Mouse (Mus musculus): ENCODE results near the gene Ugt1a10.

- no peak for TF ChIP-seq CTCF (IDR thresholded peaks at IDR 0.05; ENCODE audit: borderline replicate concordance, extremely low read depth, insufficient read depth, insufficient read length)
- no peak for TF ChIP-seq POLR2A (IDR thresholded peaks at IDR 0.05; ENCODE audit: borderline replicate concordance, extremely low read depth, insufficient read depth, insufficient read length, poor library complexity, severe bottlenecking)
Measured at GRCm38 (mm10) chr1:88262961-88263360, 207.8 kb downstream of the Ugt1a10 start.

Data from brain, embryonic 14.5 days (tissue).